ENCODE assay signal across 28 mouse cellular contexts in genomic region chr4:106597055-106597454, GRCm38 (mm10). TPM values are rescaled to one million over a fixed set of nuclear protein-coding genes. Genes with fewer than 3 reads are reported as not detected.
A peak's percentile ranks its signal among the peaks of the same experiment; 100 is the strongest.
DNase-seq lines count a peak whose midpoint lies in the region; ATAC-seq and TF ChIP-seq lines count a peak whose summit lies in the region.
"Had no signal": no experiment of that assay in that cellular context is flagged by ENCODE, and none has a peak within 500 bp of the region (broad histone marks: within the 10 kb centered on the region; RNA-seq: fewer than 3 reads in every experiment).

No protein-coding gene starts in this region.

- H3K9me3 ChIP-seq in hindbrain, postnatal 0 days (ENCODE audit: low read length), result no peaks in the 10 kb centered on the region
- no peaks in the 10 kb centered on the region for H3K9me3 ChIP-seq in hindbrain, embryonic 10.5 days
- peaks cover 10% of the 10 kb centered on the region for H3K9me3 ChIP-seq in CH12.LX (replicated peaks; ENCODE audit: low read length)
- H3K9me3 ChIP-seq: forebrain, embryonic 10.5 days; forebrain, embryonic 13.5 days; heart, embryonic 10.5 days; heart, embryonic 13.5 days; hindbrain, embryonic 13.5 days had no signal

- H3K4me2 ChIP-seq in hindbrain, postnatal 0 days (ENCODE audit: low read depth, low read length), result no peak overlapping the region
- 0 out of 2 replicates have a peak overlapping the region, but pooled peaks have one; percentile 12 for H3K4me2 ChIP-seq in CH12.LX (ENCODE audit: insufficient read depth, low read depth, poor library complexity, severe bottlenecking)
- H3K4me2 ChIP-seq: forebrain, embryonic 13.5 days; heart, embryonic 13.5 days; hindbrain, embryonic 13.5 days had no signal

- ATAC-seq in frontal cortex, adult (ENCODE audit: low TSS enrichment), result peak; percentile 68
- peak; percentile 45; the same call in 1 of the 2 replicates for ATAC-seq in hindbrain, postnatal 0 days
- ATAC-seq: activated CD4-positive, CD25-positive, alpha-beta regulatory T cell, adult 4 months; forebrain, embryonic 13.5 days; intestine, postnatal 0 days had no signal

- no peaks in the 10 kb centered on the region for H3K36me3 ChIP-seq in hindbrain, postnatal 0 days (ENCODE audit: insufficient read depth, low read length)
- no peaks in the 10 kb centered on the region for H3K36me3 ChIP-seq in hindbrain, embryonic 10.5 days
- no peaks in the 10 kb centered on the region for H3K36me3 ChIP-seq in CH12.LX (replicated peaks in 1 of 2; ENCODE audit: control insufficient read depth in 1 of 2, insufficient read depth in 1 of 2, low read length in 1 of 2)
- H3K36me3 ChIP-seq: forebrain, embryonic 10.5 days; heart, embryonic 10.5 days; heart, embryonic 13.5 days; hindbrain, embryonic 13.5 days had no signal

- no peak overlapping the region for H3K4me3 ChIP-seq in hindbrain, postnatal 0 days (ENCODE audit: low read length)
- H3K4me3 ChIP-seq in hindbrain, embryonic 10.5 days, result no peak overlapping the region
- H3K4me3 ChIP-seq in CH12.LX (replicated peaks in 1 of 3; ENCODE audit: low read depth in 2 of 3, low read length in 2 of 3, poor library complexity in 1 of 3), result no peak overlapping the region
- H3K4me3 ChIP-seq: forebrain, embryonic 10.5 days; forebrain, embryonic 13.5 days; heart, adult 2 months; heart, embryonic 10.5 days; heart, embryonic 13.5 days; hindbrain, embryonic 13.5 days had no signal

- no peak; the same call in 1 of the 2 replicates for TF ChIP-seq EP300 in CH12.LX (IDR thresholded peaks at IDR 0.05; ENCODE audit: low read length)

- DNase-seq in frontal cortex, postnatal 25 days (ENCODE audit: low spot score in 2 of 2), result no peak
- DNase-seq in hindbrain, postnatal 0 days (ENCODE audit: low spot score), result no peak
- DNase-seq in hindbrain, embryonic 10.5 days (ENCODE audit: low spot score), result no peak
- DNase-seq in CH12.LX (ENCODE audit: extremely low read depth) (no peak), MN1 (ENCODE audit: low spot score) (no peak)
- DNase-seq: adrenal gland, adult 8-10 months; adrenal gland, postnatal 25 days; B cell, adult 2 months; cerebellum, adult 18-20 months; cerebellum, adult 9-10 months; cerebellum, postnatal 14 days; gastrocnemius, postnatal 10 days; gastrocnemius, postnatal 36 days; heart, adult 2 months; heart, postnatal 14 days; heart, postnatal 4 days; kidney, adult 2 months had no signal

- dilution Hi-C loops in CH12.LX (cut with MboI; ENCODE audit: extremely low pct_ligation_motif_present, extremely low pct_unique_long_range_greater_than_20kb, low sequenced_read_pairs), result no loop called here

- in situ Hi-C loops in CH12.LX (cut with MboI; ENCODE audit: low pct_ligation_motif_present, low pct_unique_long_range_greater_than_20kb, low sequenced_read_pairs), result no loop called here

- 69% methylated on average over 9 of the region's 9 CpGs for WGBS in hindbrain, postnatal 0 days
- 83% methylated on average over 9 of the region's 9 CpGs for WGBS in hindbrain, embryonic 10.5 days

- H3K79me2 ChIP-seq in CH12.LX (replicated peaks; ENCODE audit: control insufficient read depth, extremely low read depth, insufficient read depth, poor library complexity, severe bottlenecking), result no peaks in the 10 kb centered on the region

- no peak overlapping the region for H3K27ac ChIP-seq in hindbrain, postnatal 0 days
- H3K27ac ChIP-seq in hindbrain, embryonic 10.5 days, result no peak overlapping the region
- H3K27ac ChIP-seq in CH12.LX (ENCODE audit: insufficient read depth, low read depth), result peak overlapping the region; percentile 6; the same call in 1 of the 2 replicates
- H3K27ac ChIP-seq: forebrain, embryonic 10.5 days; forebrain, embryonic 13.5 days; heart, adult 2 months; heart, embryonic 10.5 days; heart, embryonic 13.5 days; hindbrain, embryonic 13.5 days had no signal

- no peaks in the 10 kb centered on the region for H3K4me1 ChIP-seq in hindbrain, postnatal 0 days (ENCODE audit: insufficient read depth, low read length)
- H3K4me1 ChIP-seq in hindbrain, embryonic 10.5 days (replicated peaks), result no peaks in the 10 kb centered on the region
- peaks cover 12 to 51% of the 10 kb centered on the region in 2 experiments for H3K4me1 ChIP-seq in CH12.LX (ENCODE audit: control insufficient read depth in 1 of 2, insufficient read depth in 2 of 2)
- H3K4me1 ChIP-seq: forebrain, embryonic 10.5 days; forebrain, embryonic 13.5 days; hindbrain, embryonic 13.5 days had no signal

- H3K9ac ChIP-seq in hindbrain, postnatal 0 days (replicated peaks; ENCODE audit: low read length), result no peak overlapping the region
- H3K9ac ChIP-seq in CH12.LX (ENCODE audit: insufficient read depth, low read depth), result no peak overlapping the region
- H3K9ac ChIP-seq: forebrain, embryonic 13.5 days; heart, embryonic 13.5 days; hindbrain, embryonic 13.5 days had no signal

- TF ChIP-seq CTCF in hindbrain, postnatal 0 days (IDR thresholded peaks at IDR 0.05; ENCODE audit: low read depth), result no peak
- no peak for TF ChIP-seq CTCF in CH12.LX (conservative IDR thresholded peaks at IDR 0.05 in 1 of 2, IDR thresholded peaks at IDR 0.05 in 1 of 2; ENCODE audit: low read depth in 2 of 2, low read length in 2 of 2)

- TF ChIP-seq POLR2A in CH12.LX (IDR thresholded peaks at IDR 0.05; ENCODE audit: low read depth, low read length), result no peak

- no peak for TF ChIP-seq RAD21 in CH12.LX (IDR thresholded peaks at IDR 0.05; ENCODE audit: low read depth, low read length)

- H3K27me3 ChIP-seq in hindbrain, postnatal 0 days (ENCODE audit: insufficient read depth, low read length), result no peaks in the 10 kb centered on the region
- no peaks in the 10 kb centered on the region for H3K27me3 ChIP-seq in hindbrain, embryonic 10.5 days (ENCODE audit: insufficient read depth, poor library complexity, severe bottlenecking)
- H3K27me3 ChIP-seq in CH12.LX (replicated peaks), result no peaks in the 10 kb centered on the region
- H3K27me3 ChIP-seq: forebrain, embryonic 13.5 days; heart, embryonic 13.5 days; hindbrain, embryonic 13.5 days had no signal

TF ChIP-seq in CH12.LX, 34 proteins besides CTCF, POLR2A, EP300 and RAD21:
- TF ChIP-seq USF2 (conservative IDR thresholded peaks at IDR 0.05; ENCODE audit: low read depth, low read length) (no peak), BHLHE40 (IDR thresholded peaks at IDR 0.05; ENCODE audit: low read depth, low read length) (peak; percentile 71)

RNA-seq across cellular contexts. Expression of gene Lexm, which starts 20.0 kb away (rescaled TPM):
- 0.43 TPM in 1 of 2 replicates, not detected in the other for total RNA-seq in hindbrain, postnatal 0 days (2014; rRNA removed)
- polyA plus RNA-seq in hindbrain, postnatal 0 days (2015; fragmentation: Nextera tagmentation; extraction: Ambion mirVana), result not detected in 2 replicates
- polyA plus RNA-seq in hindbrain, embryonic 10.5 days (2016; fragmentation: Nextera tagmentation; extraction: Ambion mirVana), result 0.14 and 0.25 TPM in 2 replicates
- total RNA-seq in CH12.LX (2012; rRNA removed) (0.21 TPM in 2 replicates), CH12.LX (2014; rRNA removed) (0.15 and 0.19 TPM in 2 replicates)
- polyA plus RNA-seq in CH12.LX (2012; ENCODE audit: insufficient read length, low read depth), result not detected in 2 replicates
- total RNA-seq: adrenal gland, adult 8-10 months; adrenal gland, postnatal 25 days; gastrocnemius, postnatal 10 days; gastrocnemius, postnatal 36 days; granulocyte monocyte progenitor cell, adult 5-6 weeks; heart, adult 2 months; heart, postnatal 14 days; heart, postnatal 4 days had no signal
- polyA plus RNA-seq: activated CD4-positive, CD25-positive, alpha-beta regulatory T cell, adult 4 months; embryonic facial prominence, embryonic 14.5 days; forebrain, embryonic 10.5 days; forebrain, embryonic 13.5 days; heart, adult 2 months; heart, embryonic 10.5 days; heart, embryonic 16.5 days; intestine, postnatal 0 days; kidney, adult 2 months had no signal

RNA-seq across cellular contexts. Expression of gene Ttc22, which starts 25.2 kb away (rescaled TPM):
- 0.89 and 1.0 TPM in 2 replicates for total RNA-seq in hindbrain, postnatal 0 days (2014; rRNA removed)
- polyA plus RNA-seq in hindbrain, postnatal 0 days (2015; fragmentation: Nextera tagmentation; extraction: Ambion mirVana), result 1.8 and 2.3 TPM in 2 replicates
- not detected in 2 replicates for polyA plus RNA-seq in hindbrain, embryonic 10.5 days (2016; fragmentation: Nextera tagmentation; extraction: Ambion mirVana)
- total RNA-seq in CH12.LX (2012; rRNA removed), result not detected in 2 replicates
- total RNA-seq in CH12.LX (2014; rRNA removed), result not detected in 2 replicates
- not detected in 2 replicates for polyA plus RNA-seq in CH12.LX (2012; ENCODE audit: insufficient read length, low read depth)
- total RNA-seq: adrenal gland, postnatal 25 days; gastrocnemius, postnatal 36 days; granulocyte monocyte progenitor cell, adult 5-6 weeks; heart, adult 2 months had no signal
- polyA plus RNA-seq: activated CD4-positive, CD25-positive, alpha-beta regulatory T cell, adult 4 months; forebrain, embryonic 10.5 days had no signal

RNA-seq across cellular contexts. Expression of gene Dhcr24, which starts 36.2 kb away (rescaled TPM):
- total RNA-seq in hindbrain, postnatal 0 days (2014; rRNA removed), result 126 and 127 TPM in 2 replicates
- polyA plus RNA-seq in hindbrain, postnatal 0 days (2015; fragmentation: Nextera tagmentation; extraction: Ambion mirVana), result 7.5 and 8.7 TPM in 2 replicates
- 7.6 and 11.6 TPM in 2 replicates for polyA plus RNA-seq in hindbrain, embryonic 10.5 days (2016; fragmentation: Nextera tagmentation; extraction: Ambion mirVana)
- total RNA-seq in CH12.LX (2012; rRNA removed) (46.9 and 51.6 TPM in 2 replicates), CH12.LX (2014; rRNA removed) (37.3 and 41.4 TPM in 2 replicates)
- 87.8 and 90.5 TPM in 2 replicates for polyA plus RNA-seq in CH12.LX (2012; ENCODE audit: insufficient read length, low read depth)

RNA-seq across cellular contexts. Expression of gene Pars2, which starts 53.8 kb away (rescaled TPM):
- 8.4 and 12.1 TPM in 2 replicates for total RNA-seq in hindbrain, postnatal 0 days (2014; rRNA removed)
- polyA plus RNA-seq in hindbrain, postnatal 0 days (2015; fragmentation: Nextera tagmentation; extraction: Ambion mirVana), result 7.4 and 9.1 TPM in 2 replicates
- polyA plus RNA-seq in hindbrain, embryonic 10.5 days (2016; fragmentation: Nextera tagmentation; extraction: Ambion mirVana), result 16.5 and 17.9 TPM in 2 replicates
- 14.9 and 17.1 TPM in 2 replicates for total RNA-seq in CH12.LX (2012; rRNA removed)
- 11.1 and 13.0 TPM in 2 replicates for total RNA-seq in CH12.LX (2014; rRNA removed)
- polyA plus RNA-seq in CH12.LX (2012; ENCODE audit: insufficient read length, low read depth), result 9.3 and 11.1 TPM in 2 replicates
